Mouse (Mus musculus) ES-Bruce4 (cell line): ENCODE data around the gene Urah.

Source experiments
- CTCF ChIP-seq: IDR thresholded peaks from one replicate; pipeline ENCODE4 v1.8.1; 2011; ENCODE audit warnings: low read depth, low read length
- EP300 ChIP-seq: IDR thresholded peaks from 2 replicates; pipeline ENCODE4 v1.6.1; 2011; ENCODE audit warnings: low read depth, low read length; ENCODE audit not compliant: insufficient read depth
- POLR2A ChIP-seq: IDR thresholded peaks from one replicate; pipeline ENCODE4 v1.8.1; 2011; ENCODE audit warnings: low read length; ENCODE audit not compliant: insufficient read depth

- TF ChIP-seq EP300 (no peak), CTCF (no peak), POLR2A (no peak)
Measured at GRCm38 (mm10) chr7:140834968-140835757, at the start of gene Urah.
